Mouse (Mus musculus) Patski (cell line): Measurements from ENCODE around the gene Ankmy2. TPM values are rescaled to one million over a fixed set of nuclear protein-coding genes. Genes with fewer than 3 reads are reported as not detected.

ENCODE experiments used
- ATAC-seq: fragments of 100-300 bp; one replicate; pipeline ENCODE4 v1.8.0; 2021
- CTCF ChIA-PET: fragments of 350-600 bp; sonication (Branson Sonifier 250); formaldehyde crosslinking; loops from one replicate; lab custom pipeline; 2022; ENCODE audit warnings: inconsistent platforms; lab: Charles Lee
- POLR2A ChIA-PET: fragments of 350-600 bp; sonication (Branson Sonifier 250); formaldehyde crosslinking; loops from one replicate; lab custom pipeline; 2022; ENCODE audit warnings: antibody characterized with exemption, inconsistent platforms; lab: Charles Lee
- DNase-seq: peaks from one replicate; pipeline ENCODE4 v3.0.0-alpha.2; 2011; ENCODE audit warnings: low read depth, low spot score
- H3K27me3 ChIP-seq: fragments of 371-371 bp; one replicate; pipeline ENCODE4 v1.5.1; 2021
- CTCF ChIP-seq: fragments of 100-300 bp; IDR thresholded peaks from one replicate; pipeline ENCODE4 v1.5.1; 2021
- in situ Hi-C: fragments of 300-500 bp; cut with MboI; formaldehyde crosslinking; loops from 3 replicates; pipeline ENCODE4 v1.11.1; 2018; ENCODE audit warnings: low pct_unique_long_range_greater_than_20kb, mixed read lengths
- polyA plus RNA-seq: library from polyadenylated mRNA; unstranded; gene quantifications from one replicate; pipeline ENCODE4 v1.2.3, GENCODE M21; 2021

Ankmy2 gene
- polyA plus RNA-seq, 1 experiment from 2014 or later, result 35.1 TPM

DNA sequence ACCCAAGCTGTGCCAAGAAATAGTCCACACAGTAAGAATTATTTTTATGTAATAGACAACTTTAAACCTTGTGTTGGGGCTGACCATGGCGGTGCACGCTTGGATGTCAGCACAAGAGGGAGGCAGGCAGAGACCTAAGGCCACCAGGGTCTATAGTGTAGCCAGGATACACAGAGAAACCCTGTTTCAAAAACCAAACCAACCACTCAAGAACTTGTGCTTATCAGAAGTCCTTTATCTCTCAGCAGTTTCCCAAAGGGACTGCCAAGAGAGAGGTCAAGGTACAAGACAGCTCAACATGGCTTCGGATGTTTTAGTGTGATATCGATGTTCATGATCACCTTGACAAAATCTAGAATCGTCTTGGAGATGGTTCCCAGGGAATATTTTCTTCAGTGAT lies 23.4 kb upstream of the Ankmy2 start:
- no peak for TF ChIP-seq CTCF
- in situ Hi-C loops, result no loop called here
- POLR2A ChIA-PET, result no interaction called here
- DNase-seq, result no peak
- CTCF ChIA-PET, result interaction anchor here (1.1 to 1.4 kb wide), 2 partner anchors 13 to 16 kb away, joined by 3 to 5 read pairs; no protein-coding TSS in a partner anchor
- no peaks in the 10 kb centered on the region for H3K27me3 ChIP-seq
- ATAC-seq, result no peak

GRCm38 (mm10) chr12:36134111-36134510 lies 22.8 kb upstream of the Ankmy2 start:
- POLR2A ChIA-PET, result no interaction called here
- no peak for ATAC-seq

DNA sequence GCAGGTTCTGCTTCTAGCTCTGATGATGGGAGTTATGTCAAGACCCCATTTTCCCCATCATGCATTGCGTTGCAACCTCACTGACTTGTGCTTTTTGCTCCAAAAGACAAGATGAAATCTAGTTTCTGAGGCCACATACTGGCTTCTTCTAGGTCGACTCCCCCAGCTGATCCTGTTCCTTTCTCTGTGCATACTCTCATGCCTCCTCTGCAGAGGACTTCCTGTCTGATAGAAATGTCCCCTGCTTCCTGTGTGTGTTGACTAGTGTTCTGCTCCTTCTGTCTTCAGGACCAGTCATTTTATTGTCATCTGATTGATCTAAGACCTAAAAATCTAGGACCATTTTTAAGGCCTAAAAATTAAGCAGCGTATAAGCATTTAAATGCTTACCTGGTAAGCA lies 21.5 kb upstream of the Ankmy2 start:
- TF ChIP-seq CTCF, result no peak
- POLR2A ChIA-PET, result no interaction called here
- in situ Hi-C loops, result no loop called here
- H3K27me3 ChIP-seq, result no peaks in the 10 kb centered on the region
- no peak for ATAC-seq
- DNase-seq, result no peak
- CTCF ChIA-PET, result no interaction called here

More at GRCm38 (mm10) chr12:36134111-36134510, 22.8 kb upstream of the Ankmy2 start:
- TF ChIP-seq CTCF, result no peak
- H3K27me3 ChIP-seq, result no peaks in the 10 kb centered on the region
- CTCF ChIA-PET, result interaction anchor here (1.1 kb wide), 1 partner anchor 12 kb away, joined by 3 read pairs; no protein-coding TSS in a partner anchor
- in situ Hi-C loops, result no loop called here
- DNase-seq, result no peak

DNA sequence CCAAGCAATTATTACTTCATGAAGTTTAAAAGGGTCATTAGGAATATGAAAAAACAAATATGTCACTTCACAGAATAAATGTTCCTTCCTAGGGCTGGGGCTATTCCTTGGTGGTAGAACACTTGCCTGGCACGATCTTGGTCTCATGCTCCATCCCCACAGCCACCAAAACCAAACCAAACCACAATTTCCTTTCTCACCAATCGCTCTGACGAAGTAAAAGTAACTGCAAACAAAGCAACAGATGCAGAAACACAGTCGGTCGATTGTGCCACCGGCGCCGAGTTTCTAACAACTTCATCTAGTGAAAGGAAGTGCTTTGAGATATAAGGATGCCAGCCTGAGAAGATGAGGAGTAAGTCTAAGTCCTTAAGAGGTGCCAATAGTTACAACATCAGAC lies 20.6 kb upstream of the Ankmy2 start:
- no peak for TF ChIP-seq CTCF
- ATAC-seq, result no peak
- CTCF ChIA-PET, result no interaction called here
- POLR2A ChIA-PET, result no interaction called here
- no peaks in the 10 kb centered on the region for H3K27me3 ChIP-seq
- no peak for DNase-seq
- in situ Hi-C loops, result no loop called here

DNA sequence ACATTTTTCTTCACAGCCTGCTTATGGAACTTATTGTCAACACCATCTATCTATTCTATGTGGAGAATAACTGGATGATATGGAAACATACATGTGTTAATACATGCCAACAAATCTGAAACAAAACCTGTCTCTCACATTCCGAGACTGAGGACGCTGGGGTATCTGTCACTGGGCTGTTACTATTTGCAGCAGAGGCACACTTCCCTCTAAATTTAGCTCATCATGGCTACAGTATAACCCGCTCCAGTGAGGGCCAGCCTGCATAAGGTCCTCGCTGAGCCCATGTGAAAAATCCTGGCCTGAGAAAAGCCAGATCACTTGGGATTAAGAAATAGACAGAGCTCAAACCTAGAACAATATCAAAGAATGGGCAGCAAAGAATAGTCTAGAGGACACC lies 19.7 kb upstream of the Ankmy2 start:
- ATAC-seq (no peak), DNase-seq (no peak)
- ChIA-PET POLR2A (no interaction called here), CTCF (no interaction called here)
- H3K27me3 ChIP-seq, result no peaks in the 10 kb centered on the region
- no peak for TF ChIP-seq CTCF
- in situ Hi-C loops, result no loop called here

- DNase-seq (no peak), ATAC-seq (no peak)
- in situ Hi-C loops, result no loop called here
- TF ChIP-seq CTCF, result no peak
- CTCF ChIA-PET, result no interaction called here
- POLR2A ChIA-PET, result interaction anchor here (1.2 kb wide), 1 partner anchor 18 kb away, joined by 3 read pairs; the partner anchor contains the start of gene Bzw2
- H3K27me3 ChIP-seq, result no peaks in the 10 kb centered on the region
Observed at GRCm38 (mm10) chr12:36140401-36140800, 16.5 kb upstream of the Ankmy2 start.

DNA sequence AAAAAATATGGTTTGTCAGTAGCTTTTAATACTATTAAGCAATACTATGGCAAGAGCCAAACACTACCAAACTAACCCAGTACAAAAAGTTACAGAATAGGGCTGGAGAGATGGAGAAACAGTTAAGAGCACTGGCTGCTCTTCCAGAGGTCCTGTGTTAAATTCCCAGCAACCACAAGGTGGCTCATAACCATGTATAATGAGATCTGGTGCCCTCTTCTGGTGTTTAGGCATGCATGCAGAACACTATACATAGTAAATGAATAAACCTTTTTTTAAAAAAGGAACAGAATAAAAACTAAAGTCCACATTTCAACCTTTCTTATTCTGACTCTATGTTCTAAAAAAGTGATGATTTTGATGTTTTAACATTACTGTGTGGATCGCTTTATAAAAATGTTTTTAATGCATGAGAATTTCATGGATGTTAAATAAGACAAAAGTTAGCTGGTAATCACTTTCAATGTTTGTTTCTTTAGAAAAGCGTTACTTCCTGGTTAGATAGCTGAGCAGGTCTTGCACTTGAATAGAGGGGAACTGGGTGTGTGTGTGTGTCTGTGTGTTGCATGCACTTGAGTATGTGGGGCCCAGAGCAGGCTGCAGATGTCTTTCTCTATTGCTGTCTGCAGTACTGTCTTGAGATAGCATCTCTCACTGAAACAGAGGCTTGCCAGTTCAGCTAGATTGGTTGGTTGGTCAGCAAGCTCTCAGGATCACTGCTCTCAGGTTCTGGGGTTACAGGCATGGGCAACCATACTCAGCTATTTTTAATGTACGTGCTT lies 10.5 kb upstream of the Ankmy2 start:
- ATAC-seq (no peak), DNase-seq (no peak)
- ChIA-PET POLR2A (no interaction called here), CTCF (interaction anchor here (1.1 kb wide), 1 partner anchor 12 kb away, joined by 3 read pairs; no protein-coding TSS in a partner anchor)
- TF ChIP-seq CTCF, result peak; percentile 45
- in situ Hi-C loops, result no loop called here
- H3K27me3 ChIP-seq, result no peaks in the 10 kb centered on the region

GRCm38 (mm10) chr12:36150265-36150664 lies 6.6 kb upstream of the Ankmy2 start:
- CTCF ChIA-PET, result interaction anchor here (2.0 kb wide), 1 partner anchor 17 kb away, joined by 5 read pairs; no protein-coding TSS in a partner anchor
- ATAC-seq (no peak), DNase-seq (no peak)
- POLR2A ChIA-PET, result no interaction called here
- in situ Hi-C loops, result no loop called here
- TF ChIP-seq CTCF, result no peak
- no peaks in the 10 kb centered on the region for H3K27me3 ChIP-seq

DNA sequence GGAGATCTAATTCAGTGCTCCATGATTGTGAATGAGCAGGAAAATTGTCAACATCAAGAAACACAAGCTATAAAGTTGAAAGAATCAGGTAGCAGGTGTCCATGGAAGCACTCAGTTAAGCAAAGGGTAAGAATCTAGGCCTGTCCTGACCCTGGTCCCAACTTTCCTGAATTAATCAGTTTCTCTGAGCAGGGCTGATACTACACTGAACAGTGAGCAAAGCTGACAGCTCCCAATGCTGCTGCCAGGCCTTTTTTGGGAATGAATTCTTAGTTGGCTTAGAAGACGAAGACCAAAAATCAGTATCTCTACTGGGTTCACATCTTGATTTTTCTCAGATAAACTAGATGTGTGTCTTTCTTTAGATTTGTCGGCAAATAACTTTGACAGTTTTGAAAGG lies 6.2 kb upstream of the Ankmy2 start:
- H3K27me3 ChIP-seq, result no peaks in the 10 kb centered on the region
- ChIA-PET POLR2A (no interaction called here), CTCF (no interaction called here)
- TF ChIP-seq CTCF, result no peak
- no peak for DNase-seq
- in situ Hi-C loops, result no loop called here
- no peak for ATAC-seq

- in situ Hi-C loops, result no loop called here
- ATAC-seq (no peak), DNase-seq (no peak)
- TF ChIP-seq CTCF, result no peak
- CTCF ChIA-PET, result no interaction called here
- H3K27me3 ChIP-seq, result no peaks in the 10 kb centered on the region
- POLR2A ChIA-PET, result interaction anchor here (0.6 kb wide), 1 partner anchor 52 kb away, joined by 5 read pairs; no protein-coding TSS in a partner anchor
Observed at GRCm38 (mm10) chr12:36155141-36155641, 1.7 kb upstream of the Ankmy2 start.

DNA sequence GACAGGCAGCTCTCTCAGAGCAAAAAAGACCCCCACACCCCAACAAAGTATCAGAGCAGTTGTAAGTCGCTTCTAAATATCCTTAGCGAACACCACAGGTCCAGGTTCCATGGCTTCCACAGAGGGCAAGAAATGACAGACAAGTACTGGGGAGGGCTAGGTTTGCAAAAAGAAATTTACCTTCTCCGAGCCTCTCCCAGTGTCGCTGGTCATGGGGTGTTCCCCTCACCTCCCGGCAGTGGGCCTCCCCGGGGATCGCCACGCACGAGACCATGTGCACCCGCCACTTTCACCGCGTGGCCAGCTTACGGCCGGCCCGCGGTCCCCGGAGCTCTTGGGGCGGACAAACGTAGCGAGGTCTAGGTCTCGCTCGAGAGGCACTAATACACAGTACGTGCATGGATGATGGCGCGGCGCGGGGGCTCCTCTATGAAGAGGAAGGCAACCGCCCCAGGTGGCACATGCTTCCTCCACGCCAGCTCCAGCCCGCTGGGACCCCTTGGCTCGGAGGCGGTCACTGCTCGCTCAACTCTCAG lies 745 bp upstream of the Ankmy2 start:
- no peak for TF ChIP-seq CTCF
- peak; percentile 13 for ATAC-seq
- no peak for DNase-seq

More for the DNA sequence above, 745 bp upstream of the Ankmy2 start:
- CTCF ChIA-PET, result no interaction called here
- no peaks in the 10 kb centered on the region for H3K27me3 ChIP-seq
- POLR2A ChIA-PET, result interaction anchor here (0.8 to 1.0 kb wide), 2 partner anchors 24 to 254 kb away, joined by 3 read pairs; no protein-coding TSS in a partner anchor
- in situ Hi-C loops, result no loop called here
